Mouse (Mus musculus): ENCODE results near the gene Wfikkn1. TPM values are rescaled to one million over a fixed set of nuclear protein-coding genes. Genes with fewer than 3 reads are reported as not detected.

Wfikkn1 gene
- polyA plus RNA-seq, 1 experiment from 2014 or later = 0.56 TPM

- Histone ChIP-seq H3K9me3 (replicated peaks) (no peaks in the 10 kb centered on the region), H3K4me1 (peaks cover 75% of the 10 kb centered on the region)
- WGBS = 55% methylated on average over 21 of the region's 21 CpGs
These were observed 49.0 kb downstream of the Wfikkn1 start for GRCm38 (mm10) chr17:25831451-25832281.

GRCm38 (mm10) chr17:25830806-25831431, 49.7 kb downstream of the Wfikkn1 start:
- Histone ChIP-seq H3K4me1 (peaks cover 73% of the 10 kb centered on the region), H3K36me3 (peaks cover 57% of the 10 kb centered on the region), H3K9ac (peak overlapping the region; percentile 73; the same call in 1 of the 2 replicates), H3K4me3 (replicated peaks) (peak overlapping the region; percentile 64), H3K4me2 (peak overlapping the region; percentile 95), H3K27me3 (no peaks in the 10 kb centered on the region), H3K9me3 (replicated peaks) (no peaks in the 10 kb centered on the region), H3K27ac (0 out of 2 replicates have a peak overlapping the region, but pooled peaks have one; percentile 95)
- 90% methylated on average over 14 of the region's 14 CpGs for WGBS
- no peak for ATAC-seq (replicated peaks; ENCODE audit: low FRiP score)

More at GRCm38 (mm10) chr17:25831451-25832281, 49.0 kb downstream of the Wfikkn1 start:
- Histone ChIP-seq H3K27me3 (no peaks in the 10 kb centered on the region), H3K9ac (peak overlapping the region; percentile 73), H3K4me3 (replicated peaks) (peak overlapping the region; percentile 64), H3K36me3 (peaks cover 51% of the 10 kb centered on the region), H3K27ac (peak overlapping the region; percentile 100), H3K4me2 (peak overlapping the region; percentile 95)
- ATAC-seq (replicated peaks; ENCODE audit: low FRiP score) = no peak

- Histone ChIP-seq H3K27ac (0 out of 2 replicates have a peak overlapping the region, but pooled peaks have one; percentile 95), H3K27me3 (no peaks in the 10 kb centered on the region), H3K9me3 (replicated peaks) (no peaks in the 10 kb centered on the region), H3K4me2 (peak overlapping the region; percentile 95), H3K4me3 (replicated peaks) (peak overlapping the region; percentile 64), H3K36me3 (peaks cover 56% of the 10 kb centered on the region), H3K4me1 (peaks cover 71% of the 10 kb centered on the region), H3K9ac (0 out of 2 replicates have a peak overlapping the region, but pooled peaks have one; percentile 66)
- no peak for ATAC-seq (replicated peaks; ENCODE audit: low FRiP score)
- 85% methylated on average over 4 of the region's 4 CpGs for whole genome bisulfite sequencing
These were observed 50.4 kb downstream of the Wfikkn1 start for GRCm38 (mm10) chr17:25830200-25830753.

GRCm38 (mm10) chr17:25829558-25830017, 51.1 kb downstream of the Wfikkn1 start:
- ATAC-seq (replicated peaks; ENCODE audit: low FRiP score) = no peak
- no peaks in the 10 kb centered on the region for H3K27me3 ChIP-seq
- peak overlapping the region; percentile 57 for H3K4me3 ChIP-seq (replicated peaks)
- H3K4me1 ChIP-seq = peaks cover 71% of the 10 kb centered on the region
- H3K4me2 ChIP-seq = peak overlapping the region; percentile 95
- H3K36me3 ChIP-seq = peaks cover 50% of the 10 kb centered on the region
- H3K9me3 ChIP-seq (replicated peaks) = no peaks in the 10 kb centered on the region
- peak overlapping the region; percentile 66 for H3K9ac ChIP-seq
- WGBS = 39% methylated on average over 8 of the region's 8 CpGs
- H3K27ac ChIP-seq = peak overlapping the region; percentile 95

GRCm38 (mm10) chr17:25828712-25829557, 51.7 kb downstream of the Wfikkn1 start, which contains the start of gene Jmjd8:
TSS of gene Jmjd8 (plus strand) at chr17:25828867.
- Histone ChIP-seq H3K4me2 (peak within 1 kb of the TSS; percentile 95), H3K4me1 (peaks cover 71% of the 10 kb centered on the region), H3K27me3 (no peaks in the 10 kb centered on the region), H3K9me3 (replicated peaks) (no peaks in the 10 kb centered on the region), H3K9ac (peak within 1 kb of the TSS; percentile 66), H3K27ac (peak within 1 kb of the TSS; percentile 95), H3K36me3 (peaks cover 50% of the 10 kb centered on the region), H3K4me3 (replicated peaks) (peak within 1 kb of the TSS; percentile 57)
- WGBS = under 1% methylated on average over 32 of the region's 32 CpGs
- no peak; the same call in 1 of the 2 replicates for ATAC-seq (replicated peaks; ENCODE audit: low FRiP score)

- Histone ChIP-seq H3K9me3 (replicated peaks) (no peaks in the 10 kb centered on the region), H3K4me1 (peaks cover 69% of the 10 kb centered on the region), H3K4me3 (replicated peaks) (peak overlapping the region; percentile 57), H3K4me2 (peak overlapping the region; percentile 95), H3K27me3 (no peaks in the 10 kb centered on the region), H3K9ac (peak overlapping the region; percentile 66), H3K27ac (peak overlapping the region; percentile 95), H3K36me3 (peaks cover 50% of the 10 kb centered on the region)
- ATAC-seq (replicated peaks; ENCODE audit: low FRiP score) = no peak
- 85% methylated on average over 8 of the region's 8 CpGs for WGBS
These were observed 52.4 kb downstream of the Wfikkn1 start for GRCm38 (mm10) chr17:25828223-25828594.

Small RNAs within 50 kb of the gene (microRNA-seq; reads per million reads assigned to microRNA genes)
- not detected for gene Mir3082

Other genes starting within 250 kb of the Wfikkn1 start
- gene Gng13, start 163.7 kb downstream of the Wfikkn1 start, polyA plus RNA-seq (2015; fragmentation: Nextera tagmentation; extraction: Ambion mirVana) = 0.99 and 1.1 TPM in 2 replicates
- 31.0 and 38.4 TPM in 2 replicates for gene Chtf18, start 153.4 kb downstream of the Wfikkn1 start, polyA plus RNA-seq (2015; fragmentation: Nextera tagmentation; extraction: Ambion mirVana)
- 19.3 and 20.7 TPM in 2 replicates for gene Rpusd1, start 153.2 kb downstream of the Wfikkn1 start, polyA plus RNA-seq (2015; fragmentation: Nextera tagmentation; extraction: Ambion mirVana)
- 0.08 TPM in 1 of 2 replicates, not detected in the other for gene Mslnl, start 144.8 kb downstream of the Wfikkn1 start, polyA plus RNA-seq (2015; fragmentation: Nextera tagmentation; extraction: Ambion mirVana)
- 5.6 and 6.3 TPM in 2 replicates for gene Msln, start 126.5 kb downstream of the Wfikkn1 start, polyA plus RNA-seq (2015; fragmentation: Nextera tagmentation; extraction: Ambion mirVana)
- 30.6 and 31.8 TPM in 2 replicates for gene Narfl, start 107.1 kb downstream of the Wfikkn1 start, polyA plus RNA-seq (2015; fragmentation: Nextera tagmentation; extraction: Ambion mirVana)
- 63.0 and 74.8 TPM in 2 replicates for gene Haghl, start 95.2 kb downstream of the Wfikkn1 start, polyA plus RNA-seq (2015; fragmentation: Nextera tagmentation; extraction: Ambion mirVana)
- 0.23 and 0.29 TPM in 2 replicates for gene Ccdc78, start 94.3 kb downstream of the Wfikkn1 start, polyA plus RNA-seq (2015; fragmentation: Nextera tagmentation; extraction: Ambion mirVana)
- 91.7 and 101 TPM in 2 replicates for gene Fam173a, start 88.0 kb downstream of the Wfikkn1 start, polyA plus RNA-seq (2015; fragmentation: Nextera tagmentation; extraction: Ambion mirVana)
- gene AC134908.4, start 85.2 kb downstream of the Wfikkn1 start, polyA plus RNA-seq (2015; fragmentation: Nextera tagmentation; extraction: Ambion mirVana) = not detected in 2 replicates
- 53.5 and 58.5 TPM in 2 replicates for gene Metrn, start 83.7 kb downstream of the Wfikkn1 start, polyA plus RNA-seq (2015; fragmentation: Nextera tagmentation; extraction: Ambion mirVana)
- 1.5 and 2.2 TPM in 2 replicates for gene Fbxl16, start 71.8 kb downstream of the Wfikkn1 start, polyA plus RNA-seq (2015; fragmentation: Nextera tagmentation; extraction: Ambion mirVana)
- gene Wdr24, start 57.2 kb downstream of the Wfikkn1 start, polyA plus RNA-seq (2015; fragmentation: Nextera tagmentation; extraction: Ambion mirVana) = 28.1 and 31.8 TPM in 2 replicates
- gene Jmjd8, start 52.0 kb downstream of the Wfikkn1 start, polyA plus RNA-seq (2015; fragmentation: Nextera tagmentation; extraction: Ambion mirVana) = 56.2 and 61.4 TPM in 2 replicates
- 336 and 362 TPM in 2 replicates for gene Stub1, start 47.5 kb downstream of the Wfikkn1 start, polyA plus RNA-seq (2015; fragmentation: Nextera tagmentation; extraction: Ambion mirVana)
- 2.8 and 3.8 TPM in 2 replicates for gene Rhbdl1, start 43.6 kb downstream of the Wfikkn1 start, polyA plus RNA-seq (2015; fragmentation: Nextera tagmentation; extraction: Ambion mirVana)
- gene Gm20683, start 39.1 kb downstream of the Wfikkn1 start, polyA plus RNA-seq (2015; fragmentation: Nextera tagmentation; extraction: Ambion mirVana) = 1.8 and 3.0 TPM in 2 replicates
- gene Rhot2, start 36.0 kb downstream of the Wfikkn1 start, polyA plus RNA-seq (2015; fragmentation: Nextera tagmentation; extraction: Ambion mirVana) = 26.8 and 29.0 TPM in 2 replicates
- 31.2 and 35.6 TPM in 2 replicates for gene Wdr90, start 19.4 kb downstream of the Wfikkn1 start, polyA plus RNA-seq (2015; fragmentation: Nextera tagmentation; extraction: Ambion mirVana)
- gene Mcrip2, start 12.1 kb downstream of the Wfikkn1 start, polyA plus RNA-seq (2015; fragmentation: Nextera tagmentation; extraction: Ambion mirVana) = 54.9 and 55.1 TPM in 2 replicates
- gene Mettl26, start 5.8 kb downstream of the Wfikkn1 start, polyA plus RNA-seq (2015; fragmentation: Nextera tagmentation; extraction: Ambion mirVana) = 78.7 and 81.5 TPM in 2 replicates
- gene Rab40c, start 38.9 kb upstream of the Wfikkn1 start, polyA plus RNA-seq (2015; fragmentation: Nextera tagmentation; extraction: Ambion mirVana) = 27.8 and 30.9 TPM in 2 replicates
- gene Pigq, start 64.1 kb upstream of the Wfikkn1 start, polyA plus RNA-seq (2015; fragmentation: Nextera tagmentation; extraction: Ambion mirVana) = 72.2 and 76.4 TPM in 2 replicates
- gene Nhlrc4, start 64.1 kb upstream of the Wfikkn1 start, polyA plus RNA-seq (2015; fragmentation: Nextera tagmentation; extraction: Ambion mirVana) = 1.5 TPM in 2 replicates
- gene A930017K11Rik, start 71.7 kb upstream of the Wfikkn1 start, polyA plus RNA-seq (2015; fragmentation: Nextera tagmentation; extraction: Ambion mirVana) = 5.4 and 5.7 TPM in 2 replicates
- 22.7 and 31.6 TPM in 2 replicates for gene Capn15, start 104.9 kb upstream of the Wfikkn1 start, polyA plus RNA-seq (2015; fragmentation: Nextera tagmentation; extraction: Ambion mirVana)
- 29.1 and 30.2 TPM in 2 replicates for gene Rab11fip3, start 188.7 kb upstream of the Wfikkn1 start, polyA plus RNA-seq (2015; fragmentation: Nextera tagmentation; extraction: Ambion mirVana)
- 42.9 and 45.7 TPM in 2 replicates for gene Decr2, start 209.5 kb upstream of the Wfikkn1 start, polyA plus RNA-seq (2015; fragmentation: Nextera tagmentation; extraction: Ambion mirVana)
- gene Nme4, start 214.7 kb upstream of the Wfikkn1 start, polyA plus RNA-seq (2015; fragmentation: Nextera tagmentation; extraction: Ambion mirVana) = 101 and 103 TPM in 2 replicates
- 3.8 and 5.1 TPM in 2 replicates for gene Tmem8, start 232.4 kb upstream of the Wfikkn1 start, polyA plus RNA-seq (2015; fragmentation: Nextera tagmentation; extraction: Ambion mirVana)
- 207 and 218 TPM in 2 replicates for gene Mrpl28, start 242.6 kb upstream of the Wfikkn1 start, polyA plus RNA-seq (2015; fragmentation: Nextera tagmentation; extraction: Ambion mirVana)